Mouse (Mus musculus) stomach, postnatal 0 days (tissue): Measurements from ENCODE around the gene Adcy1. TPM values are rescaled to one million over a fixed set of nuclear protein-coding genes. Genes with fewer than 3 reads are reported as not detected.

ENCODE experiments used
- ATAC-seq: fragments of 200-750 bp; cut with Nextera tagmentation; 2 replicates; pipeline ENCODE4 v1.8.0; 2017; ENCODE audit not compliant: low FRiP score, low TSS enrichment
- DNase-seq: peaks from one replicate; pipeline ENCODE4 v3.0.0-alpha.2; 2016; ENCODE audit warnings: low spot score
- H3K27ac ChIP-seq: fragments of 300-500 bp; sonication (generic); replicated peaks from 2 replicates; pipeline ENCODE4 v1.5.1; 2014; ENCODE audit warnings: mild to moderate bottlenecking, control low read depth
- H3K27me3 ChIP-seq: fragments of 300-500 bp; sonication (generic); 2 replicates; pipeline ENCODE4 v1.6.1; 2014; ENCODE audit warnings: low read length; ENCODE audit not compliant: control insufficient read depth, insufficient read depth
- H3K36me3 ChIP-seq: fragments of 300-500 bp; sonication (generic); 2 replicates; pipeline ENCODE4 v1.6.1; 2014; ENCODE audit warnings: low read length, mixed read lengths; ENCODE audit not compliant: control insufficient read depth, insufficient read depth
- H3K4me1 ChIP-seq: fragments of 300-500 bp; sonication (generic); replicated peaks from 2 replicates; pipeline ENCODE4 v1.6.1; 2014; ENCODE audit warnings: antibody characterized with exemption; ENCODE audit not compliant: control insufficient read depth, insufficient read depth
- H3K4me2 ChIP-seq: fragments of 300-500 bp; sonication (generic); replicated peaks from 2 replicates; pipeline ENCODE4 v1.6.1; 2014; ENCODE audit warnings: low read depth, mild to moderate bottlenecking, control low read depth, moderate library complexity
- H3K4me3 ChIP-seq: fragments of 300-500 bp; sonication (generic); 2 replicates; pipeline ENCODE4 v1.5.1; 2014; ENCODE audit warnings: low read depth, low read length, control low read depth
- H3K9ac ChIP-seq: fragments of 300-500 bp; sonication (generic); 2 replicates; pipeline ENCODE4 v1.6.1; 2014; ENCODE audit warnings: mild to moderate bottlenecking, low read length, control low read depth, mixed read lengths
- H3K9me3 ChIP-seq: fragments of 300-500 bp; sonication (generic); 2 replicates; pipeline ENCODE4 v1.6.1; 2016; ENCODE audit warnings: low read length; ENCODE audit not compliant: control insufficient read depth
- CTCF ChIP-seq: IDR thresholded peaks from 2 replicates; pipeline ENCODE4 v1.5.1; 2016; ENCODE audit warnings: antibody characterized with exemption, low read depth, mild to moderate bottlenecking, moderate library complexity
- EP300 ChIP-seq: optimal IDR thresholded peaks from 2 replicates; pipeline ENCODE3; 2016; ENCODE audit warnings: antibody characterized with exemption
- WGBS: fragments of 180-500 bp; shearing (Covaris S2); extraction: QIAGEN DNeasy Blood & Tissue Kit; methylation state at CpG from one replicate; pipeline ENCODE4 v1.1.7; 2014; 5-methylcytosine and 5-hydroxymethylcytosine counted together
- polyA plus RNA-seq: library from polyadenylated mRNA; unstranded; fragments of >200 nt; fragmentation: Nextera tagmentation; extraction: Ambion mirVana; gene quantifications from 2 replicates; pipeline ENCODE4 v1.2.1, GENCODE M21; 2015

Gene Adcy1
- polyA plus RNA-seq, 1 experiment from 2014 or later, result 0.82 TPM

GRCm38 (mm10) chr11:7073556-7073955, 10.3 kb downstream of the Adcy1 start:
- DNase-seq, result no peak
- no peak for TF ChIP-seq EP300
- TF ChIP-seq CTCF, result no peak
- no peak for ATAC-seq
- H3K4me3 ChIP-seq, result no peak overlapping the region
- H3K36me3 ChIP-seq, result no peaks in the 10 kb centered on the region
- H3K4me1 ChIP-seq, result no peaks in the 10 kb centered on the region
- H3K27ac ChIP-seq, result no peak overlapping the region
- no peak overlapping the region for H3K9ac ChIP-seq
- no peaks in the 10 kb centered on the region for H3K9me3 ChIP-seq
- 81% methylated on average over 3 of the region's 3 CpGs for WGBS
- H3K27me3 ChIP-seq, result no peaks in the 10 kb centered on the region
- H3K4me2 ChIP-seq, result no peak overlapping the region

- H3K36me3 ChIP-seq, result no peaks in the 10 kb centered on the region
- no peaks in the 10 kb centered on the region for H3K27me3 ChIP-seq
- H3K27ac ChIP-seq, result no peak overlapping the region
- no peaks in the 10 kb centered on the region for H3K9me3 ChIP-seq
- DNase-seq (no peak), ATAC-seq (no peak)
- no peak for TF ChIP-seq CTCF
- no peak for TF ChIP-seq EP300
- no peak overlapping the region for H3K4me2 ChIP-seq
- WGBS, result 81% methylated on average over 3 of the region's 3 CpGs
- H3K4me3 ChIP-seq, result no peak overlapping the region
- no peaks in the 10 kb centered on the region for H3K4me1 ChIP-seq
- no peak overlapping the region for H3K9ac ChIP-seq
Observed at GRCm38 (mm10) chr11:7076510-7076909, 13.2 kb downstream of the Adcy1 start.

GRCm38 (mm10) chr11:7081893-7082292, 18.6 kb downstream of the Adcy1 start:
- H3K9ac ChIP-seq, result no peak overlapping the region
- H3K4me3 ChIP-seq, result no peak overlapping the region
- H3K27me3 ChIP-seq, result no peaks in the 10 kb centered on the region
- ATAC-seq (no peak), DNase-seq (no peak)
- H3K4me2 ChIP-seq, result no peak overlapping the region
- no peaks in the 10 kb centered on the region for H3K9me3 ChIP-seq
- 91% methylated on average over 1 of the region's 1 CpGs for WGBS
- no peaks in the 10 kb centered on the region for H3K36me3 ChIP-seq
- TF ChIP-seq CTCF, result no peak
- no peaks in the 10 kb centered on the region for H3K4me1 ChIP-seq
- no peak overlapping the region for H3K27ac ChIP-seq

GRCm38 (mm10) chr11:7083911-7084310, 20.6 kb downstream of the Adcy1 start:
- Histone ChIP-seq H3K4me1 (no peaks in the 10 kb centered on the region), H3K36me3 (no peaks in the 10 kb centered on the region), H3K27ac (no peak overlapping the region), H3K4me3 (no peak overlapping the region), H3K9me3 (no peaks in the 10 kb centered on the region), H3K4me2 (no peak overlapping the region), H3K27me3 (no peaks in the 10 kb centered on the region), H3K9ac (no peak overlapping the region)
- DNase-seq (no peak), ATAC-seq (no peak)
- 74% methylated on average over 1 of the region's 1 CpGs for WGBS
- TF ChIP-seq EP300, result no peak
- TF ChIP-seq CTCF, result no peak

GRCm38 (mm10) chr11:7085184-7085583, 21.9 kb downstream of the Adcy1 start:
- Histone ChIP-seq H3K27ac (no peak overlapping the region), H3K4me3 (no peak overlapping the region), H3K4me1 (no peaks in the 10 kb centered on the region), H3K36me3 (no peaks in the 10 kb centered on the region), H3K9me3 (no peaks in the 10 kb centered on the region), H3K27me3 (no peaks in the 10 kb centered on the region), H3K9ac (no peak overlapping the region), H3K4me2 (no peak overlapping the region)
- TF ChIP-seq EP300, result no peak
- no peak for TF ChIP-seq CTCF
- 83% methylated on average over 5 of the region's 5 CpGs for WGBS
- no peak for DNase-seq
- ATAC-seq, result no peak

GRCm38 (mm10) chr11:7091120-7091519, 27.8 kb downstream of the Adcy1 start:
- H3K27me3 ChIP-seq, result no peaks in the 10 kb centered on the region
- no peak overlapping the region for H3K4me2 ChIP-seq
- H3K9me3 ChIP-seq, result no peaks in the 10 kb centered on the region
- no peak overlapping the region for H3K4me3 ChIP-seq
- TF ChIP-seq EP300, result no peak
- TF ChIP-seq CTCF, result no peak
- H3K27ac ChIP-seq, result no peak overlapping the region
- DNase-seq (no peak), ATAC-seq (no peak)
- no peaks in the 10 kb centered on the region for H3K36me3 ChIP-seq
- 88% methylated on average over 5 of the region's 5 CpGs for WGBS
- no peaks in the 10 kb centered on the region for H3K4me1 ChIP-seq
- no peak overlapping the region for H3K9ac ChIP-seq
